Mouse (Mus musculus) ovary, postnatal 10 days (tissue): ENCODE measurements around the gene Usf1.
A peak's percentile ranks its signal among the peaks of the same experiment; 100 is the strongest.

ENCODE experiments used
- DNase-seq: peaks from one replicate; pipeline ENCODE4 v3.0.0; 2022; ENCODE audit warnings: low spot score

Gene Usf1

GRCm38 (mm10) chr1:171418660-171419059 lies 7.5 kb downstream of the Usf1 start, which contains the start of gene Tstd1:
Gene Tstd1, plus strand, starts transcription at chr1:171418872.
- DNase-seq: no peak

GRCm38 (mm10) chr1:171419291-171419882 lies 8.3 kb downstream of the Usf1 start:
- no peak for DNase-seq

GRCm38 (mm10) chr1:171419905-171420304 lies 8.8 kb downstream of the Usf1 start:
- DNase-seq: no peak

- no peak for DNase-seq
Measured at GRCm38 (mm10) chr1:171422504-171423095, 11.5 kb downstream of the Usf1 start.

- no peak for DNase-seq
Measured at GRCm38 (mm10) chr1:171424638-171425037, 13.5 kb downstream of the Usf1 start.

- no peak for DNase-seq
Measured at GRCm38 (mm10) chr1:171425126-171425525, 14.0 kb downstream of the Usf1 start.

- no peak for DNase-seq
Measured at GRCm38 (mm10) chr1:171432158-171432557, 21.0 kb downstream of the Usf1 start.

- no peak for DNase-seq
Measured at GRCm38 (mm10) chr1:171435288-171435814, 24.2 kb downstream of the Usf1 start.

- no peak for DNase-seq
Measured at GRCm38 (mm10) chr1:171435974-171436373, 24.9 kb downstream of the Usf1 start.

- DNase-seq: peak; percentile 80
Measured at GRCm38 (mm10) chr1:171437264-171438013, 26.3 kb downstream of the Usf1 start, which contains the start of gene F11r. Gene F11r, plus strand, starts transcription at chr1:171437535.

- no peak for DNase-seq
Measured at GRCm38 (mm10) chr1:171438014-171438670, 27.0 kb downstream of the Usf1 start.

GRCm38 (mm10) chr1:171439072-171439471 lies 28.0 kb downstream of the Usf1 start:
- DNase-seq: no peak

GRCm38 (mm10) chr1:171440025-171440725 lies 29.1 kb downstream of the Usf1 start:
- peak; percentile 54 for DNase-seq

- DNase-seq: no peak
Measured at GRCm38 (mm10) chr1:171441466-171442412, 30.6 kb downstream of the Usf1 start.

- DNase-seq: no peak
Measured at GRCm38 (mm10) chr1:171442413-171442760, 31.3 kb downstream of the Usf1 start.

- no peak for DNase-seq
Measured at GRCm38 (mm10) chr1:171445050-171445449, 33.9 kb downstream of the Usf1 start.

GRCm38 (mm10) chr1:171446854-171447253 lies 35.7 kb downstream of the Usf1 start:
- no peak for DNase-seq

- DNase-seq: no peak
Measured at GRCm38 (mm10) chr1:171447692-171448091, 36.6 kb downstream of the Usf1 start.

- DNase-seq: no peak
Measured at GRCm38 (mm10) chr1:171450062-171450461, 38.9 kb downstream of the Usf1 start.

GRCm38 (mm10) chr1:171451001-171451400 lies 39.9 kb downstream of the Usf1 start:
- DNase-seq: no peak

GRCm38 (mm10) chr1:171452522-171452921 lies 41.4 kb downstream of the Usf1 start:
- DNase-seq: no peak
